Mouse (Mus musculus) megakaryocyte, embryonic 14.5 days (primary cell): ENCODE data around the gene Gm4553.

ENCODE experiments used
- FLI1 ChIP-seq: IDR thresholded peaks from 2 replicates; pipeline ENCODE4 v1.6.1; 2012; ENCODE audit warnings: low read length, inconsistent platforms, mixed read lengths
- GATA1 ChIP-seq: IDR thresholded peaks from 3 replicates; pipeline ENCODE4 v1.6.1; 2012; ENCODE audit warnings: mixed read lengths, low read length, inconsistent platforms, borderline replicate concordance

GRCm38 (mm10) chr7:142128843-142129242, 36.7 kb downstream of the Gm4553 start:
- no peak for TF ChIP-seq GATA1
- no peak for TF ChIP-seq FLI1
